Mouse (Mus musculus) midbrain, embryonic 11.5 days (tissue): ENCODE data around the gene Ly6g6e. TPM values are rescaled to one million over a fixed set of nuclear protein-coding genes. Genes with fewer than 3 reads are reported as not detected.

Experiments used
- ATAC-seq: fragments of 200-750 bp; cut with Nextera tagmentation; 2 replicates; pipeline ENCODE4 v1.8.0; 2017; ENCODE audit warnings: moderate TSS enrichment, moderate library complexity; ENCODE audit not compliant: low FRiP score
- DNase-seq: peaks from one replicate; pipeline ENCODE4 v3.0.0; 2015; ENCODE audit warnings: low spot score; ENCODE audit errors: missing footprints
- H3K27ac ChIP-seq: fragments of 300-500 bp; sonication (generic); 2 replicates; pipeline ENCODE4 v1.5.1; 2014; ENCODE audit warnings: low read depth, low read length
- H3K27me3 ChIP-seq: fragments of 300-500 bp; sonication (generic); 2 replicates; pipeline ENCODE4 v1.6.1; 2014; ENCODE audit warnings: mild to moderate bottlenecking, low read length, moderate library complexity, mixed read lengths; ENCODE audit not compliant: control insufficient read depth, insufficient read depth
- H3K36me3 ChIP-seq: fragments of 300-500 bp; sonication (generic); 2 replicates; pipeline ENCODE4 v1.6.1; 2014; ENCODE audit warnings: mild to moderate bottlenecking, low read length, moderate library complexity, mixed read lengths; ENCODE audit not compliant: control insufficient read depth, insufficient read depth
- H3K4me1 ChIP-seq: fragments of 300-500 bp; sonication (generic); 2 replicates; pipeline ENCODE4 v1.6.1; 2014; ENCODE audit warnings: low read length; ENCODE audit not compliant: control insufficient read depth, insufficient read depth
- H3K4me2 ChIP-seq: fragments of 300-500 bp; sonication (generic); 2 replicates; pipeline ENCODE4 v1.6.1; 2014; ENCODE audit warnings: mild to moderate bottlenecking, moderate library complexity
- H3K4me3 ChIP-seq: fragments of 300-500 bp; sonication (generic); 2 replicates; pipeline ENCODE4 v1.5.1; 2014; ENCODE audit warnings: low read depth, low read length
- H3K9ac ChIP-seq: fragments of 300-500 bp; sonication (generic); 2 replicates; pipeline ENCODE4 v1.6.1; 2014; ENCODE audit warnings: low read length
- H3K9me3 ChIP-seq: fragments of 300-500 bp; sonication (generic); 2 replicates; pipeline ENCODE4 v1.6.1; 2016; ENCODE audit warnings: low read length; ENCODE audit not compliant: control insufficient read depth
- WGBS: fragments of 180-500 bp; shearing (Covaris S2); extraction: QIAGEN DNeasy Blood & Tissue Kit; methylation state at CpG from one replicate; pipeline ENCODE4 v1.1.7; 2014; 5-methylcytosine and 5-hydroxymethylcytosine counted together
- polyA plus RNA-seq: library from polyadenylated mRNA; unstranded; fragments of >200 nt; fragmentation: Nextera tagmentation; extraction: Ambion mirVana; gene quantifications from 2 replicates; pipeline ENCODE4 v1.2.1, GENCODE M21; 2014

The Ly6g6e gene
- polyA plus RNA-seq, 1 experiment from 2014 or later = not detected

GRCm38 (mm10) chr17:35057090-35057489, 19.6 kb upstream of the Ly6g6e start:
- no peak overlapping the region for H3K4me3 ChIP-seq
- DNase-seq (no peak), ATAC-seq (no peak)
- peaks cover 19% of the 10 kb centered on the region for H3K4me1 ChIP-seq
- whole genome bisulfite sequencing = 81% methylated on average over 3 of the region's 3 CpGs
- H3K27ac ChIP-seq = no peak overlapping the region
- no peak overlapping the region for H3K9ac ChIP-seq
- H3K27me3 ChIP-seq = no peaks in the 10 kb centered on the region
- no peak overlapping the region for H3K4me2 ChIP-seq
- no peaks in the 10 kb centered on the region for H3K9me3 ChIP-seq
- H3K36me3 ChIP-seq = peaks cover 26% of the 10 kb centered on the region

- 73% methylated on average over 9 of the region's 9 CpGs for WGBS
- Histone ChIP-seq H3K4me2 (no peak overlapping the region; the same call in 1 of the 2 replicates), H3K27me3 (no peaks in the 10 kb centered on the region), H3K27ac (peak overlapping the region; percentile 95), H3K36me3 (peaks cover 24% of the 10 kb centered on the region), H3K9ac (peak overlapping the region; percentile 98), H3K4me1 (peaks cover 16% of the 10 kb centered on the region), H3K9me3 (no peaks in the 10 kb centered on the region), H3K4me3 (no peak overlapping the region; the same call in 1 of the 2 replicates)
- ATAC-seq (peak; percentile 5; the same call in 1 of the 2 replicates), DNase-seq (no peak)
These were observed 18.4 kb upstream of the Ly6g6e start for GRCm38 (mm10) chr17:35058316-35058715.

GRCm38 (mm10) chr17:35058911-35059892, 17.5 kb upstream of the Ly6g6e start, which contains the start of gene Ddah2:
Gene Ddah2 (plus strand): TSS chr17:35059035.
- peak; percentile 99 for DNase-seq
- peaks cover 18% of the 10 kb centered on the region for H3K36me3 ChIP-seq
- WGBS = under 1% methylated on average over 57 of the region's 57 CpGs
- H3K27ac ChIP-seq = peak within 1 kb of the TSS; percentile 95
- peak within 1 kb of the TSS; percentile 84 for H3K4me3 ChIP-seq
- H3K4me1 ChIP-seq = peaks cover 16% of the 10 kb centered on the region
- H3K9me3 ChIP-seq = no peaks in the 10 kb centered on the region
- peak within 1 kb of the TSS; percentile 77 for H3K4me2 ChIP-seq
- H3K27me3 ChIP-seq = no peaks in the 10 kb centered on the region
- H3K9ac ChIP-seq = peak within 1 kb of the TSS; percentile 98
- ATAC-seq = peak; percentile 96

- Histone ChIP-seq H3K27ac (no peak overlapping the region), H3K4me1 (peaks cover 22% of the 10 kb centered on the region), H3K36me3 (peaks cover 16% of the 10 kb centered on the region), H3K9me3 (no peaks in the 10 kb centered on the region), H3K27me3 (no peaks in the 10 kb centered on the region), H3K9ac (peak overlapping the region; percentile 98), H3K4me3 (peak overlapping the region; percentile 84), H3K4me2 (peak overlapping the region; percentile 77)
- WGBS = 22% methylated on average over 14 of the region's 14 CpGs
- ATAC-seq (peak; percentile 10; the same call in 1 of the 2 replicates), DNase-seq (no peak)
These were observed 16.6 kb upstream of the Ly6g6e start for GRCm38 (mm10) chr17:35060071-35060470.

GRCm38 (mm10) chr17:35060737-35061297, 15.9 kb upstream of the Ly6g6e start:
- H3K36me3 ChIP-seq = peaks cover 13% of the 10 kb centered on the region
- no peak for DNase-seq
- H3K27me3 ChIP-seq = peaks cover 4% of the 10 kb centered on the region; the same call in 1 of the 2 replicates
- H3K27ac ChIP-seq = no peak overlapping the region
- H3K9ac ChIP-seq = peak overlapping the region; percentile 98; the same call in 1 of the 2 replicates
- WGBS = 60% methylated on average over 22 of the region's 22 CpGs
- H3K4me3 ChIP-seq = peak overlapping the region; percentile 84
- ATAC-seq = no peak
- H3K9me3 ChIP-seq = no peaks in the 10 kb centered on the region
- H3K4me1 ChIP-seq = peaks cover 29% of the 10 kb centered on the region
- H3K4me2 ChIP-seq = peak overlapping the region; percentile 77

- no peak overlapping the region for H3K4me3 ChIP-seq
These were observed 15.4 kb upstream of the Ly6g6e start for GRCm38 (mm10) chr17:35061299-35061698.

GRCm38 (mm10) chr17:35063466-35063865, 13.2 kb upstream of the Ly6g6e start:
- Histone ChIP-seq H3K4me3 (no peak overlapping the region), H3K9me3 (no peaks in the 10 kb centered on the region), H3K9ac (no peak overlapping the region), H3K27me3 (peaks cover 11% of the 10 kb centered on the region), H3K4me1 (peaks cover 27% of the 10 kb centered on the region), H3K36me3 (peaks cover 8% of the 10 kb centered on the region; the same call in 1 of the 2 replicates), H3K27ac (no peak overlapping the region), H3K4me2 (no peak overlapping the region)
- WGBS = 93% methylated on average over 3 of the region's 3 CpGs
- no peak for DNase-seq
- no peak for ATAC-seq

More at GRCm38 (mm10) chr17:35061299-35061698, 15.4 kb upstream of the Ly6g6e start:
- peaks cover 30% of the 10 kb centered on the region for H3K4me1 ChIP-seq
- H3K9ac ChIP-seq = 0 out of 2 replicates have a peak overlapping the region, but pooled peaks have one; percentile 13
- DNase-seq (no peak), ATAC-seq (no peak)
- 85% methylated on average over 8 of the region's 8 CpGs for whole genome bisulfite sequencing
- no peak overlapping the region for H3K27ac ChIP-seq
- peaks cover 11% of the 10 kb centered on the region; the same call in 1 of the 2 replicates for H3K36me3 ChIP-seq
- H3K4me2 ChIP-seq = no peak overlapping the region
- peaks cover 5% of the 10 kb centered on the region; the same call in 1 of the 2 replicates for H3K27me3 ChIP-seq
- no peaks in the 10 kb centered on the region for H3K9me3 ChIP-seq

GRCm38 (mm10) chr17:35064378-35064877, 12.3 kb upstream of the Ly6g6e start:
- H3K4me2 ChIP-seq = no peak overlapping the region; the same call in 1 of the 2 replicates
- peaks cover 25% of the 10 kb centered on the region for H3K4me1 ChIP-seq
- H3K9ac ChIP-seq = no peak overlapping the region
- ATAC-seq (no peak), DNase-seq (peak; percentile 90)
- peaks cover 8% of the 10 kb centered on the region; the same call in 1 of the 2 replicates for H3K36me3 ChIP-seq
- no peak overlapping the region for H3K4me3 ChIP-seq
- 31% methylated on average over 10 of the region's 10 CpGs for WGBS
- peaks cover 11% of the 10 kb centered on the region for H3K27me3 ChIP-seq
- no peak overlapping the region for H3K27ac ChIP-seq
- no peaks in the 10 kb centered on the region for H3K9me3 ChIP-seq
